Mouse (Mus musculus): ENCODE measurements around the gene Ninj1.

Ninj1 gene

DNA sequence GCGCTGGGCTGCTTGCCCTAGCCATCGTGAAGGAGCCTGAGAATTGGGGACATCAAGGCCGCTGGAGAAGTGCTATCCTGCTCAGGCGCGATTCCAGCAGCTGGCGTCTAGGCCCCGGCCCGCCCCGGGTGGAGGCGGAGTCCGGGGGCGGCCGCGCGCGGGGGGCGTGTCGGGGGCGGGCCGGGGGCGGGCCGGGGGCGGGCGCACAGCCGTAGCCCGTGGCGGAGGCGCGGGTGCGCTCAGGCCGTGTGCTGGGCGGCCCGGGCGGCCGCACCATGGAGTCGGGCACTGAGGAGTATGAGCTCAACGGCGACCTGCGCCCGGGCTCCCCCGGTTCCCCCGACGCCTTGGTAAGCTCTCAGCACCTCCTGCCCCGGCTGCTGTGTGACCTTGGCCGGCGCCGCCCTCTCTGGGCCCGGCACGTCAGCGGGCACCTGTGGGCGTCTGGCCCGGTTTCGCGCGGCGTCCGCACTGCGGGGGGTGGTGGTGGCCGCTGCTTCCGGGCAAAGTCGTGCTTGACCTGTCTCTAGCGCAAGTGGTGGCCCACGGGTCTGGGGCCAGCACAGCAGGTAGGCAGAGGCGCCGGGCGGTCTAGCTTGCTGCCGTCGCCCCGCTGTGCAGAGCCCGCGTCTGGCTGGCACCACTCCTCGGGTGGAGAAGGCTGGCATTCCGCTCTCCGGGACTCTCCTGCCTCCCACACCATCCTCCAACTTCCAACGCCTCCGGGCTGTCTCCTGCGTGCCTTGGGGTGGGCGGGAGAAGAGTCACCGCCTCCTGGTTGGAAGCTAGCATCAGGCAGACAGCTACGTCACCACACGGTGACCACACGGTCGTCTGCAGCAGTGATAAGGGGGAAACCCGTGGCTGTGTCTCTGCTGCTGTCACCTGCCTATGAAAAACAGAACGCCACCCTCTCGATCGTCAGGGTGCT is at the start of gene Ninj1:
Gene Ninj1, plus strand, starts transcription at position 198 of the 931 bp plus-strand sequence.
- DNase-seq (ENCODE audit: low spot score): no peak

DNA sequence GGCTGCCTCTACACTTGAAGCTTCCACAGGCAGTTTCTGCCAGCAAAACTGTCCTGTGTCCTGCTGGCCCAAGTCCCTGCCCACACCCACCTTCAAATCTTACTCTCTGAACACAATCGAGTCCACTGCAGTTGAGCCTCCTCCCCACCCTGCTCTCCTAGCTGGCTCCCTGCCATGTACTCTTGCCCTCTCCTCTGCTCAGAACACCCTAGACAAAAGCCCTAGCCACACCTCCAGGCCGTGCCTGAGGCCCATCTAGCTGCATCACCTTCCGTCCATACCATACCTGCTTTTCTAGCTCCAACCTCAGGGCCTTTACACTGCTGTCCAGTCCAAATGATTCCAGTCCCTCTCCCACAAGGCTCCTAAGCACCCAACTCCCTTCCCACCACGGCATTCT is 46.7 kb upstream of the Ninj1 start:
- DNase-seq (ENCODE audit: low spot score): no peak

DNA sequence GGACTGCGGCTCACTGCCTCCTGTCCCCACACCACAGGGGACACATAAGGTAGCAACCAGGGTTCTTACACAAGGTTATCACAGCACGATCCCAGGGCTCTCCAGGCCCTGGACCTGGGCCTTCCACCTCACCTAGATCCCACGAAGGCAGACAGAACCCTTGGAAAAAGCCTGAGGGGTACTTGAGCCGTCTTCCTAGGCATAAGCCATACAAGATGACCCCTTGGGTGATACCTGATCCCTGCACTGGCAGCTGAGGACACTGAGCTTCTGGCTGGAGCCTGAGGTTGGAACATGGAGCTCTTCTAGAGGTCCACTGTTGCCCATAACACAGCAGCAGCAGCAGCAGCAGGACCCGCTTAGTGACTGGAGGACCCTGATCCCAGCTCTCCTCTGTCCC is 44.9 kb upstream of the Ninj1 start:
- no peak for DNase-seq (ENCODE audit: low spot score)

DNA sequence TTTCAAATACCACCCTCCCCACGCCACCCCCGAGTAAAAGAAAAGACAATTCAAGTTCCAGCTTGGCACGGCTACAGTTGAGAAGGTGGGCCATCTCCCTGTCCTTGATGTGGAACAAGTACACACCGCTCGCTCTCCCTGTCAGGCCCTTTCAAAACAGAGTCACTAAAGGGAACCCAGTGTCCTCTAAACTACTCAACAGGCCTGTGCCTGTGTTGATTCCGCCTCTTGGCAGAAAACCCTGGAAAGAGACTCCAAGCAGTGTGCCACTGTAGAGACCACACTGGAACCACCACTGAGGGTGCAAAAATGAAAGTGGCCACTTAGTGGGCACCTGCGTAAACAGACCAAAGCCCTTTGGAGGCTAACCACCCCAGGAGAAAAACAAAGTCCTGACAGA is 44.0 kb upstream of the Ninj1 start:
- DNase-seq (ENCODE audit: low spot score): no peak

DNA sequence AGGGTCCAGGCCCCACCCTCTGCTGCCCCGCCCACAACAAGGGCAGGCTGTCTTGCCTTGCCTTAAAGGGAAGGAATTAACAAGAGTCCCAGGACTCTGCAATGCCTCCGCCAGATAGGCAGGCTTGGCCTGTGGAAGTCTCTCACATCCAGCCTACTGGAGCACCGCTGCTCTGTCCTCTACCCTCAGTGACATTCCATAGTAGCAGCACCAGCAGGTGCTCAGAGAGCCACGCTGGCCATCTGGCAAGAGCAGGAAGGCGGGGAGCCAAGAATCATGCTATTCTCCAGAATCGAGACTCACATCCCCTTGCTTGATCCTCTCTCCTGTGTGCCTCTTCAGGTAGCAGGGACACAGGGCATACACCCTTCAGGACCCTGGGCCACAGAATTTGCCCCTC is 42.8 kb upstream of the Ninj1 start:
- no peak for DNase-seq (ENCODE audit: low spot score)

DNA sequence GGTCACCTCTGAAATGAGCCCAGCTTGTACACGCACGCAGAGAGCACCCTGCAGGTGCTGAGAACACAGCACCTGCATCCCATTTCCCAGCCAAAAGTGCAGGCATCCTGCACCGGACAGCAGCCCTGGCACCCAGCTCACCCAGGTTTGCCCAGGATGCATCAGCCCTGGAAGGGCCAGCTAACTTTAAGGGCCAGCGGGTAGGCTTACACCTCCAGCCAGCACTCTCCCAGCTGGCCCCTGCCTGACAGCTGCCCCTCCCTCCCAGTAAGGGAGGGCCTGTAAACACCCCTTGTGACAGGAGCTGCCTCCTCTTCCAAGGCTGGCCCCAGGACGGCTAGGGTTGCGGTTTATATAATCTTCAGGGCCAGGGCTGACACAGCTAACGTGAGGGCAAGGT is 41.9 kb upstream of the Ninj1 start:
- no peak for DNase-seq (ENCODE audit: low spot score)

DNA sequence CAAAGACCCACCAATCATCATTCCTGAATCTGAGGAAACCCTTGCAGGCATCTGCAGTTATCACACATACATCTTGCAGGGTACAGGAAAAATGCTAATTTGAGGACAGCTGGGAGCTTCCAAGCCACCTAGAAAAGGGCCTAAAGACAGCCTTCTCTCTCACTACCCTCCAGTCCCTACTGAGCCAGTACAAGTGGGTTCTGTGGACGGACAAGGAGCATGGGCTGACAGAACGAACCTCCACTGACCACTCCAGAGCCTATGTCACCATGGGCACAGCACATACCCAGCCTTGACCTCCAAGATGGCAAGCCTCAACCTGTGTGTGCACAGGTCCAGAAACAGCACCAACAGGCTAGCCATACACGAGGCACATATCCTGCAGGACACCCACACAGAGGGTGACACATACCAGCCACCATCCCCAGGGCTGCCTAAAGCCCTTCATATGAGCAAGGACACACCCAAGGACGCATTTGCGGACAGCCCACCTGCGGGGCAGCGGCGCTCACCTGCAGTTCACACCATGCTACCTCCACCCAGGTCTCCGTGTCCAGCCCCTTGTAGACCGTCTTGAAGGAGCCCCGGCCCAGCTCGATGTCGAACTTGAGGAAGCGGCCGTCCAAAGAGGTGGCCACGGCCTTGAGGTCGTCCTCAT is 41.1 kb upstream of the Ninj1 start:
- no peak for DNase-seq (ENCODE audit: low spot score)

DNA sequence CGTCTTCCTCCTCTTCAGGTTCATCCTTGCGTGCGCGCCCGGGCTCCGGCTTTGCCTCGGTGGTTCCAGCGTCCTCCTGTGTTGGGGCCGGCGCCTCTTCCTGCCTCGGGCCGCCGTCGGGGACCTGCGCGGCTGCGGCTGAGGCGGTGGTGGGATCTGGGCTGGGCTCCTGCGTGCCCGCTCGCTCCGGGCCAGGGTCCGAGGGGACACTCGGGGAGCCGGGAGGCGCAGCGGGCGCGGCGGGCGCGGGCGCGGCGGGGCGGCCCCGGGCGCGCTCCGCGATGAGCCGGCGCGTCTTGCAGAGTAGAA is 40.6 kb upstream of the Ninj1 start:
- no peak for DNase-seq (ENCODE audit: low spot score)

DNA sequence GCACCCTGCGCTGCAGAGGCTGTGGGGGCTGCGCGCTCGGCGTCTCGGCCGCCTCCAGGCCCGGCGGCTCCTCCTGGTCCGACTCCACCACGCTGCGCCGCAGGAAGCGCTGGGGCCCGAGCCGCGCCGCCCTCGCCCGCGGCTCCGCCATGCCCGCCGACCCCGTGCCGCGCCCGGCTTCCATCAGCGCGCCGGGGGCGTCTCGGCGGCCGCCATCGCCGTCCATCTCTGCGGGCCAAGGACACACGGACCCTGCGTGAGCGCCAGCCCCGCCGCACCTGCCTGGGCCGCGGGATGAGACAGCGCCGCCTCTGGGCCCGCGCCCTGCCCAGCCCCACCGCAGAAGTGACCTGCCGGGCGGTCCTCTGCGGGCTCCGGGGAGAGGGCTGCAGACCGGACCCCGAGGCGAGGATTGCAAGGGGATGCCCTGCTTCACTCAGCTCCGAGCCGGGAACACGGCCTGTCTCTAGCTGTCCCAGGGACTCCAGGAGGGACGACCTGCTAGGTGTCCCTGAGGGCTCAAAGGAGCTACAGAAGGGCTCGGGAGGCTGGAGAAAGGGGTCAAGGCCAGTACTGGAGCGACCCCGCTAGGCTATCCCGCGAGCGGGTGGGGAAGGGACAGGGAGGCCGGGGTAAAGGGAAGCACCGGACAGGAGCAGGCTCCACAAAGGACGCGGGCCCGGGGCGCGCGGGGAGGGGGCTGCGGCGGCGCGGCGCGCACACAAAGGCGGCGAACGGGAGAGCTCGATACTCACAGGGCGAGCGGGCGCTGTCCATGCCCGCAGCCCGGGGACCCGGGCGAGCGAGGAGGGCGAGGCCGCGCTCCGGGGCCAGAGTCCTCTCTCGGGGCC is 40.1 kb upstream of the Ninj1 start:
- DNase-seq (ENCODE audit: low spot score): no peak

DNA sequence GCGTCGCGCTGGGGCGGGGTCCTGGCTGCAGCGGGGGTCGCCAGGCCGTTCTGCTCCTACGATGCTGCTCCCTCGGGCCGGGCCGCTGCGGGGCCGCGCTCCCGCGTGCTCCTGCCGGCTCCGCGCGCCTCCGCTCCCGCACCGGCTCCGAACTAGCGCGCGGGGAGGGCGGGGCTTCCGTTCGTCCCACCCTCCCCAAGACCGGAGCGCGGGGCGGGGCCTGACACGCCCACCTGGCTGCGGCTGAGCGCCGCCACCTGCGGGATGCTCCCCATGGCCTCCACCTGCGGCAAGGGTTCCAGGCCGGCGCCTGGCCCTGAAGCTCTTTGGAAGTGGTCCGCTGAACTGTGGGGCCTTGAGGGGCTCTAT is 39.4 kb upstream of the Ninj1 start, which contains the start of gene Wnk2:
Gene Wnk2, minus strand, starts transcription at position 157 of the 369 bp plus-strand sequence.
- DNase-seq (ENCODE audit: low spot score): peak; percentile 76

DNA sequence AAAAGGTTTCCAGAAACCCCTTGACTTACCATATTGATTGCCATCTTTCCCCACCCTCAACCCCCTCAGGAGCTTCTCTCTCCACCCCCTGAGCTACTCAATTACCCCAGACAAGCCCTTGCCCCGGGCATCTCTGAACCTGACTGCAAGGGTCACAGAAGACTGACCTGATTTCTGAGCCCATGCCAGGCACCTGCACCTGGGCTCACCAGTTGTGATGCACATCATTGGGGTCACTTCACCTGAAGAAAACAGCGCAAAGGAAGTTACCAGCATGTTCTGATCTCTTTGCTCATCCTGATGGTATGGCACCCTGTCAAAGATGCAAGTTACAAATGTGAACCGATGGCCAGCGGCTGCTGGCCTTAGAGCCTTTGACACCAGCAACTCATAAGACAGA is 38.6 kb upstream of the Ninj1 start:
- DNase-seq (ENCODE audit: low spot score): no peak

DNA sequence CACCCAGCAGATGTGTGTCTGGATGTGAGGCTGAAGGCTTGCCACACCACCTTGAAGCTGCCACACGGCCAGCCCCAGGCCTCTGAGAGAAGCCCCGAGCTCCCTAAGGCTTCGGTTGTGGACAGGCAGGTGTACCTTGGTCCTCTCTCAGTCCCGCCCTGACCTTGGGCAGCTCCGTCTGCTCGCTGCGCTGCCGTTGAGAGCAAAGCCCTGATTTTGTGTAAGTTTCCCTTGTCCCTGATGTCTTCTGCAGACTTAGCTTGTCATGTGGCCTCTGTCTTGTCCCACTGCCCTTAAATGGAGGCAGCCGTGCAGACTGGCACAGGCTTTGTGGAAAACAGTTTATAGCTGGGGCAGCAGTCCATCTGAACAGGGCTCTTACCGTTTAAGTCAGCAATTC is 33.3 kb upstream of the Ninj1 start:
- DNase-seq (ENCODE audit: low spot score): no peak

DNA sequence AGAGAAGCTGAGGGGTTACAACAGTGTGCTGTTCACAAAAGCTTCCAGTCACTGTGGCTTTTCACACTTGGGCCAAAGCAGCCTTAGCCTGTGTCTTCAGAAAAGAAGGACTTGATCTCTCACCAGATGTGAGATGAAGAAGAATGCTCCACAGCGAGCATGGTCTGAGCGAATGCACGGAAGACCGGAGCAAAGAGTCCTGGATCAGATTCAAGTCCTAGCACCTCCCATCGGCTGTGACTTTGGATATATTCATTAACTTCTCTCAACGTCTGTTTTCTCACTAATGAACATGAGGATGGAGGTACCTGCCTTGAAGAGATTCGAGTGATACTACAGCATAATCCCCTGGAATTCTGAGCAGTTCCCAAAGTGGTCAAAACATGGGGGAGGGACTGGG is 32.7 kb upstream of the Ninj1 start:
- DNase-seq (ENCODE audit: low spot score): no peak

DNA sequence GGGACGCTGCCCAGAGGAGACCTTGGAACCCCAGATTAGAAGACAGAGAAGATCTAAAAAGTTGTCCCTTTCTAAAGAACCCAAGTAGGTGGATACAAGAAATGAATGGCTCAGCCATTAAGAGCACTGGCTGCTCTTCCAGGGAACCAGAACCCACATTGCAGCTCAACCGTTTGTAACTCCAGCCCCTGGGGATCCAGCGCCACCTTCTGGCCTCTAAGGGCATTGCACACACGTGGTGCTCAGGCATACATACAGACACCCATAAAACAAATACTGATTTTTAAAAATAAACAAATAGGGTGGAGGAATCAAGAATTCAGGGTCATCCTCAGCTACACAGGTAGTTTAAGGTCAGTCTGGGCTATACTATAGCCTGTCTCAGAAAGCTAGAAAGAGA is 30.6 kb upstream of the Ninj1 start:
- DNase-seq (ENCODE audit: low spot score): no peak

DNA sequence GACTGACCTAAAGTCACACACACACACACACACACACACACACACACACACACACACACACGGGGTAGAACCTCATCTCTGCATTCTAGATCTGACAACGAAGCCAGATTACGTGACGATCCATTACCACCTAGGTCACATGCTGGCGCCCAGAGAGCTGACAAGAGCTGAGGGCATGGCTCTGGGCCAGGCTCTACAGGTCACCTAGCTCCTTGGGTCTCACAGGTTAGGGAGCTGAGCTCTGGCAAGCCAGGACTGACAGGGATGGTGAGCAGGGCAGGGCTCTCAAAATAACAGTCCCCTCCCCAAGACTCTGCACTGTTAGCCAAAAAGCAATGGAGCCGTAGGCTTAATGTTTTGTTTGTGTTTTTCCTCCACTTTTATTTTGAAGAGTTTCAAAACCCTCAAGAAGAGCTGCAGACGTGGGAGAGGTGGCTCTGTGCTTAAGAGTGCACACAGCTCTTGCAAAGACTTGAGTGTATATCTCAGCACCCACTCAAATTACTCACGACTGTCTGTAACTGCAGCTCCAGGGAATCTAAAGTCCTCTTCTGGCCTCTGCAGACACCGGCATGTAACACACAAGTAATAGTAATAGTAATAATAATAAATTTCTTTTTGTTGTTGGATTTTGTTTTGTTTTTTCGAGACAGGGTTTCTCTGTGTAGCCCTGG is 29.1 kb upstream of the Ninj1 start:
- DNase-seq (ENCODE audit: low spot score): no peak

DNA sequence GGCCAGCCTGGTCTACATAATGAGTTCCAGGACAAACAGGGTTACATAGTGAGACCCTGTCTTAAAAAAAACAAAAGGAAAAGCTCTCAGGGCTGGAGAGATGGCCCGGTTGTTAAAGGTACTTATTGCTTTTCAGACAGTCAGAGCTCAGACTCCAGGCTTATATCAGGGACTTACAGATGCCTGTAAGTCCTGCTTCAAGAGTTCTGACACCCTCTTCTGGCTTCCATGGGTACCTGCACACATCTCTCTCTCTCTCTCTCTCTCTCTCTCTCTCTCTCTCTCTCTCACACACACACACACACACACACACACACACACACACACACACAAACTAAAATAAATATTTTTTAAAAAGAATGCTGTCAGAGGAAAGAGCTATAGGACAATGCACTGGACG is 26.0 kb upstream of the Ninj1 start:
- no peak for DNase-seq (ENCODE audit: low spot score)

DNA sequence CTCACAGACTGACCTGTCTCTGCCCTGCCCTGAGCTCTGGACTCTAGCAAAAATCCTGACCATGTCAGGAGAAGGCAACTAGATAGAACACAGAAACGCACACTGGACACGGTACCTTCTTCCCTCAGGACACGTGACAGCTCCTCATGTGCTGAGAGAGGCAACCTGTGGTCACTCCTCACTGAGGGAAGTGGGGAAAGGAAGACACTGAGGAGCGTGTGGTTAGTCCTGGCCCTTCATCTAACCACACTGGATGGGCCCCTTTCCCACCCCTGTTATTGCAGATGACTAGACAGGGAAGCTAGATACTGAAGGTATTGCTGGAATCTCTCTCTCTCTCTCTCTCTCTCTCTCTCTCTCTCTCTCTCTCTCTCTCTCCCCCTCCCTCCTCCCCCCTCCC is 24.6 kb upstream of the Ninj1 start:
- DNase-seq (ENCODE audit: low spot score): no peak

DNA sequence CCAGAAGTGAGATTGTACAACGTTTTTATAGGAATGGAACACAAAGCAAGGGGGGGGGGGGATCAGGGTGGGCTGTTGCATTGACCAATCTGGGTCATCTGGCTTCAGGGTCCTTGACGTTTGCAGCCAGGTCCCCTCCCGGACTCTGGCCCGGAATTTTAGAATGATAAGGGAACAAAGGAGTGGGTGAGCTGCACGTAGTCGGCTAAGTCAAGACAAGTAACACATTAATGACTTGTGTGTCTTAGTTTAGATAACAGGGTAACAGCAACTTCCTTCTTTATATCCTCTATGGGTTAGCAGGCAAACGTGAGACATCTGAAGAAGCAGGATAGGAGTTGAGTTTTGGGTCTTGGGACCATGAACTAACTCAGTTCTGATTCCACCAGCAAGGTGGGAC is 23.6 kb upstream of the Ninj1 start:
- DNase-seq (ENCODE audit: low spot score): no peak

DNA sequence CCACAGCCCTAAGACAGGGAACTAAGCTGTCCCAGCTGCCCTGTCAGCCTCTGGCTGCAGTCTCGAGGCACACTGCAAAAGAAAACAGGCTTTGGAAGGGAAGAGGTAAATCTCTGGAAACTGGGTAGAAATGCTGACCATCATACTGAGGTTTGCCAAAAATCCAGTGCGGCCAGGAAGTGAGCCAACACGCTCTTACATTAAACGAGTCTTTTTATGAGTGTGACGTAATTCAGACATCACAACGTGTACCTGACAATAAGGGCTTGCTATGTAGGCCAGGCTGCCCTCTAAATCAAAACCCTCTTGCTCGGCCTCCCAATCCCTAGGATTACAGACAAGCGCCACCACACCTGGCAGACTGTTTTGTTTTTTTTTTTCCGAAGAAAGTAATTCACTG is 20.2 kb upstream of the Ninj1 start:
- DNase-seq (ENCODE audit: low spot score): no peak

DNA sequence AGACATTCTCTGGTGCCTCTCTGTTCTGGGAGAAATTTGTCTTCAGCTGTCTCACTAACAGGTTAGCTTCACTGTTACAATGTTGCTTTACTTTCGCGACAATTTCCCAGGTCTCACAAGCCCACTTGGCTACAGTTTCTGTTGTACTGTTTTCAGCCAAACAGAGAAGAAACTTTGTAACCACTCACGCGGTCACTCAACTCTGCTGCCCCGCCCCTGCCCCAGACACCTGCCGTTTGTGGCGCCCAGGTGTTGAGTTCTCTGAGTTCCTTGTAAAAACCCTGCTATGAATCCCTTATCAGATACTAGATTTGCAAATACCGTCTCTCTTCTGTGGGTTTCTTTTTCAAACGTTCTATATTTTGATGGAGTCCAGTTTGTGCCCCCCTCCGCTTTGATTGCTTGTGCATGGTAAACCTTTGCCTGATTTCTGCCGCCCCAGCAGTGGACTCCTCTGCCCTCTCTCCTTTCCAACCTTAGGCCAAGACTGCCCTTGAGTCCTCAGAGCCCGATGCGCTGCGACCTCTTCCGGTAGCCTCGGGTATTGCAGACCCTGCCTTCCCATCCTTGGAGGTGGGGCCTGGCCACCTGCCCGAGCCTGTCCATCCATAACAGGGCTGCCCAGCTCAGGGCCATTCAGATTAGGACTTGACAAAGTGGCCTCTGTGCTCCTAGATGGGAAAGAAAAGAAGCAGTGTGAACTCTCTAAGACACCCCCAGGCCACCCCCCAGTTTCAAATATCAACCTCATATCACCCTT is 17.7 kb upstream of the Ninj1 start:
- peak; percentile 76 for DNase-seq (ENCODE audit: low spot score)

DNA sequence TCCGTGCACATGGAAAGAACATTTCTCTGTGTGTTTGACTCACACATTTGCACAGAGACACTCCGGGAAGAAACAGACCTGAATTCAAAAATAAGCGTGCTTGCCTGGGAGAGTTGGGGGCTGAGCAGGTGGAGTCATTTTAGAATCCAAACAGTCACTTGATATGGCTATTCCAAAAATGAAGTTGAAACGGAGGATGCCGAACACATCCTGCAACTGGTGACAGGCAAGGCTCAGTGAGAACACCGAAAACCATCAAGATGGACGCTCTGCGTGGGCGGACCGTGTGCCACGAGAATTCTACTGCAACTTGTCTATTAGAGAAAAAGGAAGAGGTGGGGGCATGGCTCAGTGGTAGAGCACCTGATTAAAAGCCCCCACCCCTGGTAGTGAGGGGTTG is 16.7 kb upstream of the Ninj1 start:
- DNase-seq (ENCODE audit: low spot score): no peak

DNA sequence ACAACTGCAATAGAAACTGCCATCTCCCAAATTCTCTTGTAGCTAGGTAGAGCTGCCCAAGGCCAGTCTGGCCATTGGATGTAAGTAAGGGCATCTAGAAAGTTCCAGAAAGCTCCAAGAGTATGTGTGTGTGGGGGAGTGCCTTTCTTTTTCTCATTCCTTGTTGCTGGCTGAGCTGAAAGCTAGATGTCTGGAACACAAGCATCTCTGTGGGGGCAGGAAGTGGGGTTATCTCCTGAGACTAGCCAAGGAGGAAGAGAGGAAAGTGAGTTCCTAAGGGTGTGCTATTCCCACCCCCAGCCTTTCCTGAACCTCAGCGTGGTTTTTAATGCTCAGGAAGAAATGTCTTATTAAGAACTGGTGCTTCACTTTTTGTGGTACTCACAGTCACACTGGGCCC is 15.6 kb upstream of the Ninj1 start:
- no peak for DNase-seq (ENCODE audit: low spot score)

All from left cerebral cortex, adult 11 months (tissue).